Mouse (Mus musculus) retina, postnatal 7 days (tissue): ENCODE data around the gene P2rx7.

Source experiments
- DNase-seq: peaks from one replicate; pipeline ENCODE4 v3.0.0-alpha.2; 2012; ENCODE audit warnings: low read depth, low spot score

Gene P2rx7

DNA sequence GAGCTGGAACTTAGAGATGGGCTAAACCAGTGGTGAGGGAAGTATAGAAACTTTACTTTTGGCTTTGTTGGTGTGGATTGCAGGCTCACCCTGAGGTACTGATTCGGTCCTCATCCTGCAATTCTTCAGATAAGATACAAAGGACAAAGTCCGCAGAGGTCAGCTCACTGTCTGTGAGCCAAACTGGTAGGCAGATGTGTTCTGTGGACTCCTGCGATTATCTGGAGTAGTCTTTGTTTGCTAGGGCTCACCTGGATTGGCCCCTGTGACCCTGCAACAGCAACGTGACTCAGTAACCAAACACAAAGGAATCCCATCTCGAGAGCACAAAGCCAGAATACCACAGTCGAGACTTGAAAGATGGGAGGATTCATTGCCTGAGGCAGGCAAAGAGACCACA lies 46.8 kb downstream of the P2rx7 start:
- no peak for DNase-seq

DNA sequence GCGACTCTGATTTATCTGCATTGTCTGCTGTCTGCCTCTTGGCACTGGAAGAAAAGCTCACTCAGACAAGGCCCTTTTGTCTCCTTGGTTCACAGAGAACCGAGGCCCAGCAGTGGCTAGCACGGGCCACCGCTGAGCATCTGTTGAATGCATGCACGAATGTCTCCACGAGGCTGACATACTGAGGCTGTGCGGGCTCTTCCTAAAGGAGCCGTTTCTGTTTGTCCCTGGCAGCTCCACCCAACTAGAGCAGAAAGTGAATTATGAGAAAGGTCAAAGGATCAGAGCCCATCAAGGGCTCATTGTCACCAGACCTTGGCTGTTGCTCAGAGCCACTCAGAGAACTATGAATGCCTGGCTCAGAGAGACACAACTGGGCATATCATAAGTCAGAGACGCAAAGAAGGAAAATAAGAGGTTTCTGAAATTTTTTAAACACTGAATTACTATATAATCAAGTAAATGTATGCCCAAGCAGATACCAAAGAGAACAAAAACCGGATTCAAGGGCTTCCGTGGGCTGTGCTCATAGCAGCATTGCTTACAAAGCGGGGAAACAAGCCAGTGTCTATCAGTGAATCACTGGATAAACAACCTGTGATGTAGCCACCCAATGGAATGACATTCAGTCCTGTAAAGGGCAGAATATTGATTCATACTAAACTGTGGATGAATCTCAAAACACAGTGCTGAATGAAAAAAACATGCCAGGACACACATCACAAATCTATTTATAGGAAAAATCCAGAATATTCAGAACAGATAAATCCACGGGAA lies 49.9 kb downstream of the P2rx7 start:
- DNase-seq, result no peak

DNA sequence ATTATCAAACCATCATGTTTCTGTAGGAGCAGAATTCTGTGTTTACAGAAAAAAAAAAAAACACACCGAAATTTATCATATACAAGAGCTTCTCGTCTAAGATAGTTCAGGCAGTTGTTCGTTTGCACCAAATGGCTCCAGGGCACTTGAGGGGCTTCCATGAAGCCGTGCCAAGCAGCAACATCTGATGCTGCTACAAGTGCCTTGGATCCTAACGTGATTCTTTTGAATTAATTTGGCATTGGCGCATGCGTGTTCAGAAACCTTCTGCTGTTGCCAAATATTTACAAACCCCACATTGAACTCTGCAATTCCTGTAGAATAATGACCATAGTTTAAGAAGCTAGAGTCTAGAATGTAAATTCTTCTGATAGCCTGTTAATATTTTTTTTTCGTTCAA lies 51.8 kb downstream of the P2rx7 start:
- DNase-seq, result no peak

DNA sequence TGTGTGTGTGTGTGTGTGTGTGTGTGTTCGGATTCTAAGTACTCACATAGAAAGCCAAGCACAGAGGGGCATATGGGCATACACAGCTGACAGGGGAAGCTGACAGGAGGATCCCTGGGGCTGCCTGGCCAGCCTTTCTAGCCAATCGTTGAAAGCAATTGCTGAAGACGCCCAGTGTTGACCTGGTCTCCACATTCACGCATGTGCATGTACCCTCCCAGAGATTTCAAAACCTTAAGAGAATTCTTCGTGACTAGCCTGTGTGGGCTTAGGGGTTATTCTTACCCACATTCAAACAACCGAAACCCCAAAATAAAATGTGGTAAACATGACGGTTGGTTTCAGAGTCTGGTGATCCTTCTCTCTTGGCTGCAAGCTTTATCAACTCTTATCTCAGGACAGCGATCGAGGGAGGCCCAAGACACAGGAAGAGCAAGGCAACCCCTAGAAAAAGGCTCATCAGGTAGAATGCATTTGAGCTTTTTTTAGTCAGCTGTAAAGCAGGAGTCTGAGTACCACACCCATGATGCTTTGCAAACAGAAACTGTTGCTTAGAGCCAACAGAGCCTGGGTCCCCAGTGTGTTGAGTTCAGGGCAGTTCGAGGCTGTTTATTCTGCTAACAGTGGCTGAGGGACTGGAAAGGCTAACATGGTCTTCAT lies 54.5 kb downstream of the P2rx7 start:
- DNase-seq, result no peak

DNA sequence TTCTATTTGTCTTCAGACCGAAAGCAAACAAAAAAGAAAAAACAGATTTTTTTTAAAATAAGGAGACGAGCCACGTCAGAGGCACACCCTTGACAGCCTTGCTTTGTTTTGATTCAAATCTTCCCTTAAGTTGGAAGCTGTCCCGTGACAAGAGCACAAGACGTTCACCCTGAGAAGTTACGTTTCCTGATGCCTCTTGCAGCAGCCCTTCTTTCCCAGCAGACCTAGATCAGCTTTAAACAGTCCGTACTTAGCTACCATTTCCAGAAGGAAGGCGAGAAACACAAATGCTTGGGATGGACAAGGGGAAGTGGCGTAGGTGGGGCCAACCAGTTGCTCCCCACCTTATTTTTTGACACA lies 55.0 kb downstream of the P2rx7 start:
- no peak for DNase-seq

DNA sequence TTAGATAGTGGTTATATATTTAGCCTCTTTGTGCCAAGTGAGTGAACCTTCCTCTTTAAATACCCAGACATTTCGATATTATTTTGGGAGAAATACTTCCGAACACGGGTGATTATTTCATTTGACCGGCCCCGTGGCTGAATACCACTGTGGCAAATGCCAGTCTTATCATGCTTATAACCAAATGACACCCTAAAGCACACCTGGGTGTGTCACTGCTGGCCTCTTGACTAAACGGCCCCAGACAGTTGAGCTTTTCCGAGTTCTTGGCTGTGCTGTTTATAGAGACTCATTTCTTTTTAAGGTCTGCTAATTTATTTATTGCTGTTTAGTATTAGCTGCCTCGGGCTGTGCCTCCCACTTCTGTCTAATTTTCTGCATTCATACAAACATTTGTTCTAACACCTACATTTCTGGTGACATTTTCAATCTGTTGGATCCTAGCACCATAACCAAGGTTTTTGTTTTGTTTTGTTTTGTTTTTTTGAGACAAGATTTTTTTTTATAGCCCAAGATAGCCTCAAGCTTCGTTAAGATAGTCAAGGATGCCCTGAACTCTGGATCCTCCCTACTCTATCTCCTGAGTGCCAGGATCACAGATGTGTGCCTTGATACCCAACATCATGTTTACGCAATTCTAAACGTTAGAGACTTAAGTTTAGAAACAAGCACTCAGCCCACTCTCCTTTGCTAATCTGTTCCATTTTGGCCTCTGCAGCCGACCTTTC lies 56.6 kb downstream of the P2rx7 start:
- DNase-seq, result no peak

DNA sequence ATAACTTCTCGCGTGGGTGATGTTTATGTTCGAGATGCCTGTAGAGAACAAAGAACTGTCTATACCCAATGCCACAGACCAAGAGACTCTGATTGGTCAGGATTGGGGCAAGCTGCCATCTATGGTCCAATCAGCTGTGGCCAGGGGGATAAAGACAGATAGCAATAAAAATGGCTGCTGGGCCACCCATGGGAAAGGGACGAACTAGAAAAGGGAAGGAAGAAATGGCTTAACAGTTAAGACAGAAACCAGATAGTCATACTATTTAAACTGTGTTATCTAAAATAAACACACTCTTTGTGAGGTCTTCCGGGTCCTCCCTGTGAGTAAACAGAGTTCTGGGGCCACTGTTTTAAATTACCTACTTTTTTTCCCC lies 57.1 kb downstream of the P2rx7 start:
- DNase-seq, result no peak

DNA sequence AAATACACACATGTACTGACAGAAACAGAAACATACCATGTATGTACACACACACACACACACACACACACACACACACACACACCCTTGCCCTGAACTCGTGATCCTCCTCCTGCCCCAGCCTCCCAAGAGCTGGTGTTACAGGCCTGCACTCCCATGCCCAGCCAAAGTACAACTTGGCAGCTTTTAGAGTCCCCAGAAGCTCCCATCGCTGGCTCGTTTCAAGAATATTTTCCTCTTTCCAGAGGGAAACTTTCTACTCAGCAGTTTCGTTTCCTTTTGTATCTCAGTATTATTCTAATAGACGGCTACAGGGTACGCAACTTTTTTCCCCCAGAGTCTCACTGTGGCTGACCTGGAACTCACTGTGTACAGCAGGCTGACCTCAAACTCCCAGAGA lies 58.4 kb downstream of the P2rx7 start:
- no peak for DNase-seq

DNA sequence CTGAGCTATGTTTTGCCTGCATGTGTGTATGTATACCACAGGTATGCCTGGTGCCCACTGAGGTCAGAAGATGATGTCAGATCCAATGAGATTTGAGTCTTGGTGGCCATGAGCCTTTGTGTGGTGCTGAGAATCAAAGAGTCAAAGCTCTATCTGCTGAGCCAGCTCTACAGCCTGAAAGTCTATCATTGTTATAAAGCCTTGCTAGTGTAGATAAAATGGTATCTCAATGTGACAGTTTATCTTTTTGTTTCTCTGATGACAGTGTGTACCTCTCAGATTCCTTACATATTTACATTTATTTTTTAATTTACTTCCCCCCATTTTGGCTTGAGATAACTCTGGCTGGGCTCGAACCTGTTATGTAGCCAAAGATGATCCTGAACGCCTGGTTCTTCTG lies 59.9 kb downstream of the P2rx7 start:
- DNase-seq, result no peak

DNA sequence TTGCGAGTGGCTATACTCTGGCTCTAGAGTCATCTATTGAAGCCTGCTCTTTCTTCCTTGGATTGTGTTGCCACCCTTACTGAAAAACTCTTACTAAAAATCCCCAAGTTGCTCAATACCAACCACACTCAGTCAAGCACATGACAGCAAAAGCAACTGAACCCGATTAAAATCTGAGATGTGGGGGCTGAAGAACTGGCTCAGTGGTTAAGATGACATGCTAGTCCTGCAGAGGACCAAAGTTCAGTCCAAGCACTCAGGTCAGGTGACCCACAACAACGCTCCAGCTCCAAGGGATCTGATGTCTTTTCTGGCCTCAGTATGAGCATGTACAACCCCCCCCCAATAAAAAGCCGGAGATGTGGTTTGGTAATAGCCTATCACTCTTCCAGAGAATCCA lies 60.9 kb downstream of the P2rx7 start:
- no peak for DNase-seq

DNA sequence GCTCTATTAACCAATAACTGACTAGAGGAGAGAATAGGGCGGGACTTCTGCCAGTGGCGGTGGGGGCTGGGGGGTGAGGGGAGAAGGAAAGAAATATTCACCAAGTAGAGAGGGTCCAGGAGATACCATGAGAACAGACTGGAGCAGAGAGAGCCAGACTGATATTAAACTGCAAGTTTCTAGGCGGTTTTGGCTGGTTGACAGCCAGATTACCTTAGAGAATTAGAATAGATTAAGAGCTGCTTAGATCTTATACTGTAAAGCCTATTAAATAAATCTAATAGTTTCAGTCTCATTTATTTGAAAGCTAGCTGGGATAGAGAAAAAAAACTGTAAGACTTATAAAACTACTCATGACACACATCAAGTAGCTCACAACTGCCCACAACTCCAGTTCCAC lies 61.5 kb downstream of the P2rx7 start:
- DNase-seq, result peak; percentile 53

DNA sequence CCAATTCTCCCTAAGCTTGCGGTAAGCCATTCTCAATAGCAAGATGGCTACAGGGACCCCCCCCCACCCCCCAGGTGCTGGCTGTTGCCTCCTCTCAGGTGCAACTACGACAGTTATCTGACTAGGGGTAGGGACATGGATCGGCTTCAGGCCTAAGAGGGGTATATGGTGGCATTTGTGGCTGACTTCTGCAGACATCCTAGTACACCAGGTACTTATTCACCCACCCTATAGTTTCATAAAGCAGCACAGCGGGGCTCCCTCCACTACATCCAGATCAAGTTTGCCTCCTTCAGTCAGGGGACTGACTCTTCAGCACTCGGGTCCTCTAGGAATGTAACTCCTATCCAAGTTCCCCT lies 63.2 kb downstream of the P2rx7 start:
- no peak for DNase-seq

DNA sequence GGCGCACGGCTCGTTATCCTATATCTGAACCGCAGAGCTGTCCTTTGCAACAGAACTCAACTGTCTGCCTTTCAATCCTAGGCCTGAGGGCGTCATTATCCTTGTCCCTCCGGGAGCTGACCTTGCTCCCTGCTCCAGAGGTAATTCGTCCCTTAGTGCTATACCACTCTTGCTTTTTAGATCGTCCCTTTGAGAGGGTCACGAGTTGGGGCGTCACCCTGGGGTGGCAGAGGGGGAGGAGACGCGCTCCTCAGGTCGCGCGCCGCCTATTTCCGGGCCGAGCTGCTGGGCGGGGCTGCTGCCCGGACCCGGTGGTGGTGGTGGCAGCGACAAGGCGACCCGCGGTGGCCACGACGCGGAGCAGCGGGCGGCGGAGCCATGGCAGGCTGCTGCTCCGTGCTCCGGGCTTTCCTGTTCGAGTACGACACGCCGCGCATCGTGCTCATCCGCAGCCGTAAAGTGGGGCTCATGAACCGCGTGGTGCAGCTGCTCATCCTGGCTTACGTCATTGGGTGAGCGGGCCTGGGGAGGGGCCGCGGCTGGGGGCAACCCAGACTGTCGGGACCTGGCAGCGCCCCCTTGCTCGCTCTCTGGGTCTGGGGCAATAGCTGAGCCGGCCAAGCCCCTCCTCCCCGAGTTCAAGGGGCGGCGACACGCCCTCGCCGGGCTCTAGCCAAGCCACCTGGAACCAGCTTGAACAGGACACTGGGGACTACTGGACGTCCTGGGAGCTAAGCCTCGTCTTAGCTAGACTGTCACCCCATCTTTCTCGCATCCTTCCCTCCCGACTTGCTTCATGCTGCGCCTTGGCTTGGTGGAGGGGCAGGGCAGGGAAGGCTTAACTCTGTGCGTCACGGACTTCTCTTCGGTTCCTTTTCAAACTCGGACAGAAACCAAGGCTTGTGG lies 63.8 kb downstream of the P2rx7 start, which contains the start of gene P2rx4:
TSS of gene P2rx4 (plus strand) at position 269 of the 906 bp plus-strand sequence.
- peak; percentile 66 for DNase-seq

DNA sequence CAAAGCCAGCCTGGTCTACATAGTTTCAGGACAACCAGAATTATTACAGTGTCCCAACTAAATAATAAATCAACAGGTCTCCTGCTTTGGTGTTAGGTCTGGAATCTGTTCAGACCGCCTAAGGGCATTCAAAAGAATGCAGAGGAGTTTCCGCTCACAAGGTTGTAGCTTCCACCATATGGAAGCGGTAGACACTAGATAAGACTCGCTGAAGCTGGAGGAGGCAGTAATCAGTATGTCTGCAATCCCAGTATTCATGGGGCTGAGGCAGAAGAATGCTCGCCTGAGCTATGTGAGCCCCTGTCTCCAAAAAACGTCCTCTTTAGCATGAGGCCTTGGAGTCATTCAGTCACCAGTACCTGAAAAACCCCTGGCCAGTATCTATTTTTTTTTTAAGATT lies 65.1 kb downstream of the P2rx7 start:
- DNase-seq, result no peak

DNA sequence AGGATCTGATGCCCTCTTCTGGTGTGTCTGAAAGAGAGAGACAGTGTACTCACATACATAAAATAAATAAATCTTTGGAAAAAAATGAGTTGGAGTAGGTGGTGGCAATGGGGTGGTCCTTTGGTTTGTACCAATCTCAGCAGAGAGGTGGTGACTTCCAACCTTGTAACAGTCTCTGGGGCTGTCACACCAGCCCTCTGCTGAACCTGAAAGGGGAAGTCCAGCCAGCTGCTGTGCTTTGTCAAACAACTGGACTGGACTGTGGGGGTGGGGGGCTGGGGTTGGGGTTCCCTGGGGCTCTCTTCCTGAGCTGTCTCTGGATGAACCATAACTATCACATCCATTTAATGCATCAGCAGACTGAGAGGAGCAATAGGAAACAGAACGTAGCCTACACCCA lies 72.0 kb downstream of the P2rx7 start:
- DNase-seq, result no peak

DNA sequence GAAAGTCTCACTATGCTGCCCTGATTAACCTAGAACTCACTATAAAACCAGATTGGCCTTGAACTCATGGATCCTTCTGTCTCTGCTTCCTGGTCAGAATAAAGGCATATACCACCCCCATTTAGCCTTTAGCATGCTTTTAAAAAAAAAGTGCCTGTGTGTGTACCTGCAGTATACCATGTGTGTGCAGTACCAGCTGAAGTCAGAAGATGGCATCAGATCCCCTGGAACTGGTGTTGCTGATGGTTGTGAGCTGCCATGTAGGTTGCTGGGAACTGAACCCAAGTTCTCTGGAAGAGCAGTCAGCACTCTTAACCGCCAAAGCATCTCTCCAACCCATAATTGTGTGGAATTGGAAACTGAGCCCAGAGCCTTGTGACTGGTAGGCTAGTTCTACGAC lies 73.1 kb downstream of the P2rx7 start:
- DNase-seq, result no peak

DNA sequence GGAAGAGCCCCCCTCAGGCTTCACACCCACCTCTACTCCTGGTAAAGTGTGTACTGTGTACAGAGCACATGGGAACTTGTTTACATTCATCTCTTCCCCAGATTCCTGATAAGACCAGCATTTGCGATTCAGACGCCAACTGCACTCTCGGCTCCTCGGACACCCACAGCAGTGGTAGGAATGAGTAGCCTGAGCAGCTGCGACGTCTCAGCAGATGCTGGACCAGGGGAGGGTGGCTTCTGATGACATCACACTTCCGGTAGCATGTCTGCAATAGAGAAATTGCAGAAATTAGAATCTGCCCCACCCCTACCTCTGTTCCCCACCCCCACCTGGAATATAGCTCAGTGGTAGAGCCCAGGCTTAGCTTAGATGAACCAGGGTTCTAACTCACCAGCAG lies 74.7 kb downstream of the P2rx7 start:
- DNase-seq, result no peak

DNA sequence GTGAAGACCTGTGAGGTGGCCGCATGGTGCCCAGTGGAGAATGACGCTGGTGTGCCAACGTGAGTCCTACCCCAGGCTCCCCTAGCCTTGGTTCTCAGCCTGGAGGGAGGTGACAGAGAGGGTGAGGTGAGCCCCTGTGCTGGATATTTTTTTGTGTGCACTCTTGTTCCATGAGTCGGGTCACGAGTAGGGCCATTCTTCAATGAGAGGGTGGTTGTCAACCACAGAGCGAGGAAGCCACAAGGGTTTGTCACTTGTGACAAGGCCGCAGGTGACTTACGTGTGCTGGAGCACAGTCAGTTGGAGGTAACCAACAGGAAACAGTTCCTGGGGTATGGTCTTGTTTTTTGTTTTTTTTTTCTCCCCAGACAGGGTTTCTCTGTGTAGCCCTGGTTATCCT lies 75.5 kb downstream of the P2rx7 start:
- DNase-seq, result no peak

DNA sequence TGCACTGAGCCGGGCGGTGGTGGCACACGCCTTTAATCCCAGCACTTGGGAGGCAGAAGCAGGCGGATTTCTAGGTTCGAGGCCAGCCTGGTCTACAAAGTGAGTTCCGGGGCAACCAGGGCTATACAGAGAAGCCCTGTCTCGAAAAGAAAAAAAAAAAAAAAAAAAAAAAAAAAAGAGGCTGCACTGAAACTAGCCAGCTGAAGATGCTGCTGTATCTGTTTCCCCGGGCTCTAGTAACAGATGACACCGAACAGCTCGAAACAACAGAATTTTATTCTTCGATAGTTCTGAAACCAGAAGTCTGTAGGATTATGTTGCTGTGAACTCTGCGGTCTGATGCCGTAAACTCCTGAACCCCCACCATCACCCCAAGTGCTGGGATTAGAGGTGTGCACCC lies 81.7 kb downstream of the P2rx7 start:
- no peak for DNase-seq

DNA sequence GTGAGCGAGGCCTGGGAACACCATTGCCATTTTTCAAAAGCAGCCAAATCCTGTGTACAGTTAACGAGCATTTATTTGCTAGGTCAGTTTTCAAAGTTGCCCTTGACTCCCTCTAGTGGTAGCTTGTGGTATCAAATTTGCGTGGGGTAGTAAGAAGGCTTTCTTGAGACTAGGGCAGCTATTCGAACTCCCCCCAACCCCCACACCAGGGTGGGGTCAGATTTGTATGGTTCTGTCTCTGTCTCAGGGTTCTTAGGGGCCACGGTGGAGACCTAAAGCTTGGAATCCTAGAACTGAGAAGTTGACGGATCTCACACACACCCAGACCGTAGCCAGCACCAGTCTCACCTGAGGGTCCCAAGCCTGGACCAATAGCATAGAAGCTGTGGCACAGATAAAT lies 82.4 kb downstream of the P2rx7 start:
- DNase-seq, result peak; percentile 68

DNA sequence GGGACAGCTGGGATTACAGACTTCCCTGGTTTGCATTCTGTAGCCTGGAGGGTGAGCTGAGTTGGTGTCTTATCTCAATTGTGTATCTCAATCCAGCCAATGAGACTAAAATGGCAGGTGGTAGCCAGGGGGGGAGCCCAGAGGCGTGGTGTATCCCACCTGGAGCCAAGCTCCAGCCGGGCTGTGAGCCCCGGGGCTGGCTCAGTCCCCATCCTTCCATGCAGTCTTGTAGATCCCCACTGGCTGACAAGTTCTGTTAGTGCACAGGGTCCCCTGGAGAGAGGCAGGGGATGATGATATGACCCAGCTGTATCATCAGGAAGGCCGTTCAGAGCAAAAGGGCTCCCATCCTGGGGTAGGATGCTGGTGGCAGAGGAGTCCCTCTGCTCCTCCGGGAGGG lies 82.9 kb downstream of the P2rx7 start:
- DNase-seq, result no peak

DNA sequence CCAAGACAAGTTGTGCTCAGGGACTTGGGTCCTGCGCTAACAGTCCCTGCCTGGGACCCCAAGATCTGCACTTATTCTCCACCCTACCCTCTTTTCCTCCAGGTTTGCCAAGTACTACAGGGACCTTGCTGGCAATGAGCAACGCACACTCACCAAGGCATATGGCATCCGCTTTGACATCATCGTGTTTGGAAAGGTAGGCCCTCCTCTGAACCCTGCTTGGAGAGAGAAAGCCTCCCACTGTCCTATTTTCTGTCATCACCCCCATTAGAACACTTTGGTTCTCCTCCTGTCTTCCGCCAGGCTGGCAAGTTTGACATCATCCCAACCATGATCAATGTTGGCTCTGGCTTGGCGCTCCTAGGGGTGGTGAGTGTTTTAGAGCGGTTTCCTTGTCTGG lies 83.4 kb downstream of the P2rx7 start:
- DNase-seq, result no peak
